Mouse (Mus musculus) layer of hippocampus, adult 11-12 months (tissue): ENCODE measurements at regions not wholly inside any gene's neighbourhood (a gene's known extent, or its start where the extent isn't known, plus 50 kb on each side); places are given as distances from the start of the nearest gene placed in this dataset.

ENCODE experiments used
- DNase-seq: peaks from one replicate; pipeline ENCODE4 v3.0.0; 2022; ENCODE audit warnings: low spot score

GRCm38 (mm10) chr3:146337429-146337828 lies 67.0 kb upstream of the Ssx2ip start:
- no peak for DNase-seq

- no peak for DNase-seq
These were observed 66.6 kb upstream of the Ssx2ip start for GRCm38 (mm10) chr3:146337861-146338281.

- no peak for DNase-seq
These were observed 66.0 kb upstream of the Ssx2ip start for GRCm38 (mm10) chr3:146338445-146338844.

GRCm38 (mm10) chr3:146340316-146341055 lies 64.0 kb upstream of the Ssx2ip start:
- DNase-seq, result no peak

- DNase-seq, result no peak
These were observed 62.6 kb upstream of the Ssx2ip start for GRCm38 (mm10) chr3:146341652-146342340.

- DNase-seq, result no peak
These were observed 61.7 kb upstream of the Ssx2ip start for GRCm38 (mm10) chr3:146342727-146343126.

- DNase-seq, result peak; percentile 75
These were observed 60.6 kb upstream of the Ssx2ip start for GRCm38 (mm10) chr3:146343649-146344401.

GRCm38 (mm10) chr3:146344402-146345025 lies 59.9 kb upstream of the Ssx2ip start:
- DNase-seq, result no peak

GRCm38 (mm10) chr3:146345308-146345780 lies 59.1 kb upstream of the Ssx2ip start:
- peak; percentile 62 for DNase-seq

GRCm38 (mm10) chr3:146345946-146346345 lies 58.5 kb upstream of the Ssx2ip start:
- DNase-seq, result no peak

GRCm38 (mm10) chr3:146347311-146347710 lies 57.1 kb upstream of the Ssx2ip start:
- no peak for DNase-seq

GRCm38 (mm10) chr3:146348921-146349320 lies 55.5 kb upstream of the Ssx2ip start:
- DNase-seq, result no peak

- DNase-seq, result no peak
These were observed 55.0 kb upstream of the Ssx2ip start for GRCm38 (mm10) chr3:146349393-146349792.

- DNase-seq, result no peak
These were observed 54.3 kb upstream of the Ssx2ip start for GRCm38 (mm10) chr3:146350126-146350525.

GRCm38 (mm10) chr3:146351468-146351867 lies 53.0 kb upstream of the Ssx2ip start:
- DNase-seq, result no peak

- no peak for DNase-seq
These were observed 52.3 kb upstream of the Ssx2ip start for GRCm38 (mm10) chr3:146352187-146352586.

- DNase-seq, result no peak
These were observed 50.5 kb upstream of the Ssx2ip start for GRCm38 (mm10) chr3:146353961-146354360.
